Mouse (Mus musculus): ENCODE data around the gene Calcb. TPM values are rescaled to one million over a fixed set of nuclear protein-coding genes. Genes with fewer than 3 reads are reported as not detected.

The Calcb gene
- polyA plus RNA-seq (2014; fragmentation: Nextera tagmentation; extraction: Ambion mirVana) = not detected in 2 replicates

DNA sequence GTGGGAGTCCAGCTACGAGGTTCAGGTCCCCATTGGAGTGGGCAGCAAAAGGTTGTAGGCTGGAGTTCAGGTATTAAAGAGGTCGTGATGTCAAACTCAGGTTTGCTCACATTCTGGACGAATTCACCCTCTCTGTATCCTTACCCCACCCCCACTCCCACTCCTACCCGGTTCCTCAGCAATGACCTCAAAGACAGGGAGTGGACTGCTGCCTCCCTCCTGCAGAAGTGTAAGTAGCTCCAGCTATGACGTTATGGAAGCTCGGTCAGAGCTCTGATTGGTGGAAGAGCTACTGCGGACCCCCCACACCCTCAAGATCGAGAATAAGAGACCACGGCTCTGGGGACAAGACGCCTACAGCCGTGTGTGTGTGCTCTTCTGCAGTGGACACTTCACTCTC is at the start of gene Calcb:
Gene Calcb (plus strand): TSS at position 344 of the 400 bp plus-strand sequence.
- Histone ChIP-seq H3K27ac (ENCODE audit: low read depth, low read length) (no peak within 1 kb of the TSS), H3K27me3 (replicated peaks; ENCODE audit: control insufficient read depth, insufficient read depth, low read length) (peaks cover 30% of the 10 kb centered on the region), H3K36me3 (ENCODE audit: control insufficient read depth, insufficient read depth, low read length) (no peaks in the 10 kb centered on the region), H3K4me3 (ENCODE audit: low read depth, low read length) (no peak within 1 kb of the TSS), H3K9me3 (replicated peaks; ENCODE audit: control insufficient read depth, low read length) (no peaks in the 10 kb centered on the region), H3K4me1 (ENCODE audit: control insufficient read depth, insufficient read depth, low read length) (peaks cover 4% of the 10 kb centered on the region; the same call in 1 of the 2 replicates), H3K9ac (ENCODE audit: low read length) (no peak within 1 kb of the TSS), H3K4me2 (ENCODE audit: low read length) (peak within 1 kb of the TSS; percentile 36)
- WGBS = 4% methylated on average over 11 of the region's 11 CpGs
- DNase-seq (ENCODE audit: low spot score) = no peak
- ATAC-seq = no peak

DNA sequence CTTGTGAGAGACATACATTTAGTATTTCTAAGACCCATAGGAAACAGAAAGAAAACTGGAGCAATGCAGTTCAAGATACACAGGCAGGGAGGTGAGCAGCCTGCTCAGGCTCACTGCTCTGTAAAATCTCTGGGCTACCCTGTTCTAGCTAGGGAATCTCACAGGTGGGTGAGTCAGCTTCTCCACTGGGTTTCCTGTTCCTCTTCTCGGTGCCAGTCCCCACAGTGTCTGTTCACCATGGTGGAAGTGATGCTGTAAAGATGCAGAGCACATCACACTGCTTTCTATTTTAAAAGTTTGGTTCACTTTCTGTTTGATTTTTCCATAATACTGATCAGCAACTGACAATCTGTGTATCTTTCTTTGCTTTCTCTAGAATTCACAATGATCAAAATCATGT is 47.0 kb upstream of the Calcb start:
- H3K4me3 ChIP-seq (ENCODE audit: low read depth, low read length) = no peak overlapping the region
- no peak overlapping the region for H3K4me2 ChIP-seq (ENCODE audit: low read length)
- DNase-seq (ENCODE audit: low spot score) (no peak), ATAC-seq (no peak)
- H3K36me3 ChIP-seq (ENCODE audit: control insufficient read depth, insufficient read depth, low read length) = no peaks in the 10 kb centered on the region
- no peak overlapping the region for H3K9ac ChIP-seq (ENCODE audit: low read length)
- H3K4me1 ChIP-seq (ENCODE audit: control insufficient read depth, insufficient read depth, low read length) = no peaks in the 10 kb centered on the region
- H3K27ac ChIP-seq (ENCODE audit: low read depth, low read length) = no peak overlapping the region
- H3K9me3 ChIP-seq (replicated peaks; ENCODE audit: control insufficient read depth, low read length) = no peaks in the 10 kb centered on the region
- WGBS = 83% methylated on average over 1 of the region's 1 CpGs
- no peaks in the 10 kb centered on the region for H3K27me3 ChIP-seq (replicated peaks; ENCODE audit: control insufficient read depth, insufficient read depth, low read length)

DNA sequence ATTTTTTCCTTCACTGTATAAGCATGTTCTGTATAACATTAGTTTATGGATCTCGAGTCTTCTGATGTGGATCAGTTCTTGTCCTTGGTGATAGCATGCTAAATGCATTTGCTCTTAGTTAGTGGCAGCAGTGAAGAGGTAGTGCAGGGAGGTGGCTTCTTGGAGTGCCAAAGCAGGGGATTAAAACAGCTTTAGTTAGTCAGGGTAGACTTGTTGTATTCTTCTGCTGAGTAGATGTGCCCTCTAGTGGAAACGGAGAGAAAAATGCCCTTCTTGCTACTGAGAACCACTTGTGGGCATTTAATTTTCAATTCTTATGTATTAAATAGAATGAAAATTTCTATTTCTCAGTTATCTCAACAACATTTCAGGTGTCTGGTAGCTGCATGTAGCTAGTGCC is 45.7 kb upstream of the Calcb start:
- no peak for ATAC-seq
- H3K27ac ChIP-seq (ENCODE audit: low read depth, low read length) = no peak overlapping the region
- H3K4me1 ChIP-seq (ENCODE audit: control insufficient read depth, insufficient read depth, low read length) = no peaks in the 10 kb centered on the region
- H3K9me3 ChIP-seq (replicated peaks; ENCODE audit: control insufficient read depth, low read length) = no peaks in the 10 kb centered on the region
- no peak overlapping the region for H3K4me3 ChIP-seq (ENCODE audit: low read depth, low read length)
- H3K36me3 ChIP-seq (ENCODE audit: control insufficient read depth, insufficient read depth, low read length) = no peaks in the 10 kb centered on the region
- peak; percentile 66 for DNase-seq (ENCODE audit: low spot score)
- no peak overlapping the region for H3K4me2 ChIP-seq (ENCODE audit: low read length)
- no peak overlapping the region for H3K9ac ChIP-seq (ENCODE audit: low read length)
- 26% methylated on average over 2 of the region's 2 CpGs for WGBS
- no peaks in the 10 kb centered on the region for H3K27me3 ChIP-seq (replicated peaks; ENCODE audit: control insufficient read depth, insufficient read depth, low read length)

DNA sequence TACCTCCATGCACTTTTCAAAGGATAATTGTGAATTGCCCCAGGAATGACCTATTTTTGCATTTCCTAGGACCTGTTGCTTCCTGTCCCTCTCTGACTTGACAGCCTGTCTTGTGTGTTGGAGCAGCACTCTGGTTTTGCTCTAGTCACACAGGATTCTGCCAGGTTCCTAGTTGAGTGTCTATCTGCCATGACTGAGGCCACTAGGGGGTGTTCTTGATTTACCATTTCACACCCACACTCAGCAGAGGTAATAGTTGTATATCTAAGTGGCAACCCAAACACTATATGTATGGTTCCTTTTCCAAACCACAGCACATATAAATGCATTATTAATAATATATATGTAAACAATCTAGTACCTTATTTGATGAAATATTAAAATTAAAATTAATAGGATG is 26.1 kb upstream of the Calcb start:
- H3K9me3 ChIP-seq (replicated peaks; ENCODE audit: control insufficient read depth, low read length) = no peaks in the 10 kb centered on the region
- no peaks in the 10 kb centered on the region for H3K4me1 ChIP-seq (ENCODE audit: control insufficient read depth, insufficient read depth, low read length)
- H3K4me3 ChIP-seq (ENCODE audit: low read depth, low read length) = no peak overlapping the region
- DNase-seq (ENCODE audit: low spot score) = peak; percentile 17
- H3K9ac ChIP-seq (ENCODE audit: low read length) = no peak overlapping the region
- no peak overlapping the region for H3K27ac ChIP-seq (ENCODE audit: low read depth, low read length)
- no peaks in the 10 kb centered on the region for H3K36me3 ChIP-seq (ENCODE audit: control insufficient read depth, insufficient read depth, low read length)
- H3K27me3 ChIP-seq (replicated peaks; ENCODE audit: control insufficient read depth, insufficient read depth, low read length) = no peaks in the 10 kb centered on the region
- no peak for ATAC-seq
- no peak overlapping the region for H3K4me2 ChIP-seq (ENCODE audit: low read length)

DNA sequence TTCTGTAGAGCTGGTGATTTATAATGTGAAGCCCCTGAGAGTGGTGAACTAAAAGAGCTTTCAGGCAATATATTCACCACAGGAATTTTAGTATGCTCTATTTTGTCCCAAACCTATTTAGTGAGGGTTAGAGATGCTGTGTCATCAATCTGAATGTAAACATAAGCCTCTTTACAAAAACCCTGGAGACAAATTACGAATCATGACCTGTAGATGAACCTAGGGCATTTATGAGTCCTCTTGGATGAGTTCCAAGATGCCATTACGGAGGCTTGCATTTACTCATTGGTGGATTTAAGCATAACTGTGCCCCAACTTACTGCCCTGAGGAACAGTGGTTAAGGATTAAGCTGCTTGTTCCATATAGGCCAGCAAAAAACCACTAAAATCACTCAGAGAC is 17.6 kb upstream of the Calcb start:
- WGBS = 41% methylated on average over 2 of the region's 2 CpGs
- no peak for ATAC-seq
- Histone ChIP-seq H3K9me3 (replicated peaks; ENCODE audit: control insufficient read depth, low read length) (no peaks in the 10 kb centered on the region), H3K4me3 (ENCODE audit: low read depth, low read length) (no peak overlapping the region), H3K4me1 (ENCODE audit: control insufficient read depth, insufficient read depth, low read length) (no peaks in the 10 kb centered on the region), H3K9ac (ENCODE audit: low read length) (no peak overlapping the region), H3K4me2 (ENCODE audit: low read length) (no peak overlapping the region), H3K36me3 (ENCODE audit: control insufficient read depth, insufficient read depth, low read length) (no peaks in the 10 kb centered on the region), H3K27ac (ENCODE audit: low read depth, low read length) (no peak overlapping the region), H3K27me3 (replicated peaks; ENCODE audit: control insufficient read depth, insufficient read depth, low read length) (no peaks in the 10 kb centered on the region)
- DNase-seq (ENCODE audit: low spot score) = no peak

DNA sequence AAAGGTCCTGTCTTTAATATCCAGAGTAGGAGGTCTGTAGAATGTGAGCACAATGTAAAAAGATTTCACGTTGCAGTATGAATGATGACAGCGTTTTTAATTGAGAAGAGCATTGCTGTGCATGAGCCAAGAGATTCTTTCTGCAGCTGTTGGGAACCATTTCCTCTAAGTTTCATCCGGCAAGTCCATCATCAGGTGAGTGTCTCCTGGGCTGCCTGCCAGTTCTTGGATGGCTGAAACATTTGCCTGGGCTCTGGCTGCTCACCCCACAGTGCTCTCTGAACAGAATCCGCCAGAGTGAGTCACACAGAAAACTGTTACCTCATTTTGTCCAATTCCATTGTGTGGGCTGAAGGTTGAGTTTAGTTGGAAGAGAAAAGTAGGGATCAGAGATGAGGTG is 11.7 kb upstream of the Calcb start:
- WGBS = 83% methylated on average over 4 of the region's 4 CpGs
- Histone ChIP-seq H3K9ac (ENCODE audit: low read length) (no peak overlapping the region), H3K4me1 (ENCODE audit: control insufficient read depth, insufficient read depth, low read length) (no peaks in the 10 kb centered on the region), H3K9me3 (replicated peaks; ENCODE audit: control insufficient read depth, low read length) (no peaks in the 10 kb centered on the region), H3K4me3 (ENCODE audit: low read depth, low read length) (no peak overlapping the region), H3K27me3 (replicated peaks; ENCODE audit: control insufficient read depth, insufficient read depth, low read length) (no peaks in the 10 kb centered on the region), H3K4me2 (ENCODE audit: low read length) (no peak overlapping the region), H3K36me3 (ENCODE audit: control insufficient read depth, insufficient read depth, low read length) (no peaks in the 10 kb centered on the region), H3K27ac (ENCODE audit: low read depth, low read length) (no peak overlapping the region)
- DNase-seq (ENCODE audit: low spot score) (no peak), ATAC-seq (no peak)

DNA sequence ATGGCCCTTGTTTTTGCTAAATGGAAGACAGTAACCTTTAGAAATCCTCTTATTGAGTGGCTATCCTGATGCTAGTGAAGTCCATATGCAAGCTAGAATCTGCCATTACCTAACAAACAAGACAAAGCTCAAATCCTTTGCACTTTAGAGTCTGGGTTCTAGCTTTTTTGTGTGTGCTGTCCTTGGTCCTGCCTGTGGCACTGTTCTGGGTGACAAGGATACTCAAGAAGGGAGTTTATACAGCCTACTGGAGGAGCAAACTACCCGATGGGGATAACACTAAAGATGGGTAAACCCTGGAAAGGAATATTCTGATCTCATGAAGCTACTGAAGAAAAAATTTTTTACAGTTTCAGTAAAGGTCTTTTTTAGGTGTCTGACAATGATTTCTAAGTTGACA is 11.0 kb upstream of the Calcb start:
- Histone ChIP-seq H3K27ac (ENCODE audit: low read depth, low read length) (no peak overlapping the region), H3K36me3 (ENCODE audit: control insufficient read depth, insufficient read depth, low read length) (no peaks in the 10 kb centered on the region), H3K9ac (ENCODE audit: low read length) (no peak overlapping the region), H3K9me3 (replicated peaks; ENCODE audit: control insufficient read depth, low read length) (no peaks in the 10 kb centered on the region), H3K4me1 (ENCODE audit: control insufficient read depth, insufficient read depth, low read length) (no peaks in the 10 kb centered on the region), H3K4me3 (ENCODE audit: low read depth, low read length) (no peak overlapping the region), H3K27me3 (replicated peaks; ENCODE audit: control insufficient read depth, insufficient read depth, low read length) (no peaks in the 10 kb centered on the region), H3K4me2 (ENCODE audit: low read length) (no peak overlapping the region)
- ATAC-seq = no peak
- no peak for DNase-seq (ENCODE audit: low spot score)
- 90% methylated on average over 1 of the region's 1 CpGs for WGBS

DNA sequence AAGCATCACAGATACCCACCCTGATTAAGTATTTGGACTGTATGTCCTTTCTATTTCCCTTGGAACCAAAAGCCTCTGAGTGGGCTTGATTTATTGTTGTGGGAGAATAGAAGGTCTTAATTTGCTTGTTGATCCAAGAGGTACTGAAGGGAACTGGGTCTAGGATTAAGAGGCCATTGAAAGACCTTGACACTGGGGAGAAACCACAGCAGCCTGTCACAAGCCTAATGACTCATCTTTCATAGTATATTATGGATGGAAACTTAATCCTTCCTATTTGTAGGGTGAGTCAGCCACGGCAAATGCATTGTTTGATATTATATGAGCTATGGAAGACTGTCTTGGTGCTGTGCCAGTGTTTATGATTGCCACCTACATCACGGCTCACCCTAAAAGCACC is 8.0 kb upstream of the Calcb start:
- WGBS = 81% methylated on average over 2 of the region's 2 CpGs
- DNase-seq (ENCODE audit: low spot score) = no peak
- no peak overlapping the region for H3K9ac ChIP-seq (ENCODE audit: low read length)

DNA sequence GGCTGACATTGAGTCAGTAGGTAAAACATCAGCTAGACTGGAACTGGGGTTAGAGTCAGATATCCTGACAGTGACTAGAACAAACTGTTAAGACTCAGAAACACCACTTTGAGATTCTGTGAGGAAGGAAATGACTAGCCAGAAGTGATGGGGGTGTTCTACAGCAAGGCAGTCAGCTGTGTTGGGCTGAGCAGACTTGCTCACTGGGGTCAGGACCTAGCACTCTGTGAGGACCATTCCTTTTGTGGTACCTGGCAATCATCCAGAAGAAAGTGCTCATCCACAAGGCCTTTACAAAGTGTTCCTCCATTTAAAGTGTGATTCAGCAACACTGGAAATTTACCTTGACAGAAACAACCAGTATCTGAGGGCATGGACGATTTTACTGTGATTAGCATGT is 5.9 kb upstream of the Calcb start:
- WGBS = 79% methylated on average over 1 of the region's 1 CpGs
- no peaks in the 10 kb centered on the region for H3K4me1 ChIP-seq (ENCODE audit: control insufficient read depth, insufficient read depth, low read length)

More for the DNA sequence above, 8.0 kb upstream of the Calcb start:
- ATAC-seq = no peak
- no peaks in the 10 kb centered on the region for H3K27me3 ChIP-seq (replicated peaks; ENCODE audit: control insufficient read depth, insufficient read depth, low read length)
- H3K4me3 ChIP-seq (ENCODE audit: low read depth, low read length) = no peak overlapping the region
- H3K36me3 ChIP-seq (ENCODE audit: control insufficient read depth, insufficient read depth, low read length) = no peaks in the 10 kb centered on the region
- no peak overlapping the region for H3K4me2 ChIP-seq (ENCODE audit: low read length)
- H3K4me1 ChIP-seq (ENCODE audit: control insufficient read depth, insufficient read depth, low read length) = no peaks in the 10 kb centered on the region
- H3K9me3 ChIP-seq (replicated peaks; ENCODE audit: control insufficient read depth, low read length) = no peaks in the 10 kb centered on the region
- H3K27ac ChIP-seq (ENCODE audit: low read depth, low read length) = no peak overlapping the region

More for the DNA sequence above, 5.9 kb upstream of the Calcb start:
- no peaks in the 10 kb centered on the region for H3K36me3 ChIP-seq (ENCODE audit: control insufficient read depth, insufficient read depth, low read length)
- DNase-seq (ENCODE audit: low spot score) (no peak), ATAC-seq (no peak)
- no peaks in the 10 kb centered on the region for H3K9me3 ChIP-seq (replicated peaks; ENCODE audit: control insufficient read depth, low read length)
- H3K9ac ChIP-seq (ENCODE audit: low read length) = no peak overlapping the region
- H3K27me3 ChIP-seq (replicated peaks; ENCODE audit: control insufficient read depth, insufficient read depth, low read length) = peaks cover under 1% of the 10 kb centered on the region; the same call in 1 of the 2 replicates
- H3K4me2 ChIP-seq (ENCODE audit: low read length) = no peak overlapping the region
- no peak overlapping the region for H3K27ac ChIP-seq (ENCODE audit: low read depth, low read length)
- H3K4me3 ChIP-seq (ENCODE audit: low read depth, low read length) = no peak overlapping the region
